Mouse (Mus musculus) gastrocnemius, adult 18-20 months (tissue): ENCODE measurements around the gene Dgat2l6. TPM values are rescaled to one million over a fixed set of nuclear protein-coding genes. Genes with fewer than 3 reads are reported as not detected.

Experiments
- DNase-seq: peaks from one replicate; pipeline ENCODE4 v3.0.0; 2021; ENCODE audit warnings: low spot score
- long read RNA-seq, 2 experiments: library from polyadenylated mRNA; stranded (forward); transcript quantifications; one replicate each; pipeline ENCODE4 v2.0.0; 2021
- total RNA-seq, 2 experiments: library from RNA; stranded (reverse); gene quantifications; 2 replicates each; pipeline ENCODE4 v1.2.3; 2021

Dgat2l6 gene
- total RNA-seq, result under 1 TPM; 0.30 to 0.62 TPM
- long read RNA-seq, experiment 1, result 0 reads
- long read RNA-seq, experiment 2, result 0 reads

- DNase-seq, result no peak
These were observed at the start of gene Dgat2l6 for GRCm38 (mm10) chrX:100524471-100524870. Dgat2l6 (plus strand) TSS chrX:100524838.

DNA sequence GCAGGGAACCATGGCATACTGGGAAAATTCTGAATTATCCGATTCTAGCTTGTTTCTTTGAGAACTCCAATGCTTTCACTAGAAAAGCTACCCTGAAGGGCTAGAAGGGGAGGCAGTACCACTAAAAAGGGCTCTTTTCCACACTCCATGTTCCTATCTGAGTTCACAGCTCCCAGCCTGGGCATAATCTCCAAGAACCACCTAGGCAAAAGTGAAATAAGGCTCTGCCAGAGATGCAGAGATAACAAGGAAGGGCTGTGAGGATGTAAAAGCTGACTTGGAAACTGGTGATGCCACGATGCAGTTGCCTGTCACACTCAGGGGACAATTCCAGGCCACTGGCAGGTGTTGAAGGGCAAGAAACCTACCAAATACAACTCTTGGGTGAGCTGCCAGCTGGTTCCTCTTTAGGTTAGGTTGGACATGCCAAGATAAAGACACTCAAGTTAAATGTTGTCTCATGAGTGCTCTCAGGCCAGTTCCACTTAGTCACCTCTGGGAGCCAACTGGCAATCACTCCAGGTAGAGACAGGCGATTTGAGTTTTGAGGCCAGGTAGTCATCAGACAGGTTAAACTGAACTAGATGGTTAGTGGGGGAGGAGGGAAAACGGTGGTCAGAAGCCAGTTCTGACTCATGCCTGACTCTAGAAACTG, 48.9 kb upstream of the Dgat2l6 start:
- DNase-seq, result no peak

GRCm38 (mm10) chrX:100480317-100480716, 44.3 kb upstream of the Dgat2l6 start:
- peak; percentile 67 for DNase-seq

GRCm38 (mm10) chrX:100493500-100494067, 31.1 kb upstream of the Dgat2l6 start:
- no peak for DNase-seq

GRCm38 (mm10) chrX:100494068-100494978, 30.3 kb upstream of the Dgat2l6 start, which contains the start of gene Igbp1:
Igbp1 (plus strand) TSS chrX:100494291.
- DNase-seq, result peak; percentile 86

- no peak for DNase-seq
These were observed 20.3 kb upstream of the Dgat2l6 start for GRCm38 (mm10) chrX:100504175-100504851.

DNA sequence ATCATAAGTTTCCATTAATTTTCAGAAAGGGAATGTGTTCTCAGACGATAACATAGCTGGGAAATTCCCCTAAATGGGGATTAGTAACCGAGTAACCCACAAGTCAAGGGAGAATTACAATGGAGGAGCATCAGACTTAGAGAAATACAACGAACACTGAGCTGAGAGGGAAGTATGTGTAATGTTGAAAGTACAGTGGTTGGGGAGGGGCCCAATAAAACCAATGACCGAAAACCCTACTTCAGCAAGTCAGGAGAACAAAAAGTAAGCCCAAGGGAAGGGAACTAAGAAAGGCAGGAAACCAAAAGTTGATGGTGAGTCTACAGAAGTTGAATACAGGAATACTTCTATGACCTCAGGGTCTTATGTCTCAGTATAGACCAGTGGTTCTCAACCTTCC, 16.5 kb upstream of the Dgat2l6 start:
- DNase-seq, result no peak

- no peak for DNase-seq
These were observed 14.7 kb upstream of the Dgat2l6 start for GRCm38 (mm10) chrX:100509921-100510320.

- DNase-seq, result no peak
These were observed 8.0 kb upstream of the Dgat2l6 start for GRCm38 (mm10) chrX:100516683-100517082.

GRCm38 (mm10) chrX:100517626-100518025, 7.0 kb upstream of the Dgat2l6 start:
- DNase-seq, result no peak

DNA sequence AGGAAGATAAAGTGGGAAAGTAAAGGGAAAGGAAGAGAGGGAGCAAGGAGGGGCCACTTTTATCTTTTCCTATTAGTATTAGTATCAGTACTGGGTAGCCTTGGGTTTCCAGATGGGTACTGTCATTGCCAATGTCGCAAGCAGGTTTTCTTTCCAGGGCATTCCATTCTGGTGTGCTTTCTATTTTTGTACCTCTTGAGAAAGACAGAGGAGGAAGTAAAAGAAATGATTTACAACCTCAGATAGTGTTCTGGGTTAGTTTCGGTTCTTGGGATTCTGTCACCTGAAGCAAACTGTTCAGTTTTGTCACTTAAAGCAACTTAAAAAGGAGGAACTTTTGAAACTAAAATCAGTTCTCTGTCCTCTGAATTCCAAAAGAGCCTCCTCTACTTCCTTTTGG, 6.1 kb upstream of the Dgat2l6 start:
- no peak for DNase-seq

GRCm38 (mm10) chrX:100556026-100556425, 31.4 kb downstream of the Dgat2l6 start:
- DNase-seq, result no peak

GRCm38 (mm10) chrX:100565696-100566095, 41.1 kb downstream of the Dgat2l6 start:
- DNase-seq, result no peak

- DNase-seq, result no peak
These were observed 47.3 kb downstream of the Dgat2l6 start, which contains the start of gene Awat1 for GRCm38 (mm10) chrX:100571951-100572350. Awat1 (plus strand) TSS chrX:100572251.

DNA sequence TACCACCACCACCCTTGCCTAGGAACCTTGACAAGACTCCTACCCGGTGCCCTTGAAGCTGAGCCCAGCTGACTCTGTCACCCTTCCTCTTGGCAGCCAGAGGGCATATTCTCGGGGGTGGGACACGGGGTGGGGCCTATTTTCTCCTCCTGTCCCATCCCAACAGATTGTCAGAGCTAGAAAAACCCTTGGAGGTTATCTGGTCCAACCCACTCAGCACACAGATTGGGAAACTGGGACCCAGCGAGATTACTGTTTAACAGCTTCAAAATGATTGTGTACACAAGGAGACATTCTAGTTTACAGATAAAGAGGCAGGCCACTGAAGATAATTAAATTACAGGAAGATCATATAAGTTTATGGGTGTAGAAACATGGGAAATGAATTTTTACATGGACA, 70.2 kb downstream of the Dgat2l6 start, which contains the start of gene P2ry4:
Gene P2ry4 (minus strand): TSS at position 79 of the 400 bp plus-strand sequence.
- DNase-seq, result no peak

Other genes with a start within 250 kb of the Dgat2l6 start
- gene Otud6a, start 95.8 kb upstream of the Dgat2l6 start, total RNA-seq, result not detected
- gene Awat2, start 82.1 kb upstream of the Dgat2l6 start, total RNA-seq, result under 1 TPM; 0.14 to 0.24 TPM
- gene Igbp1, start 30.5 kb upstream of the Dgat2l6 start, total RNA-seq, result 10 to 100 TPM; 34.2 to 40.6 TPM
- gene Awat1, start 47.4 kb downstream of the Dgat2l6 start, total RNA-seq, result not detected
- under 1 TPM in 1 of 2 experiments, not detected in 1; 0.05 TPM for gene P2ry4, start 70.0 kb downstream of the Dgat2l6 start, total RNA-seq
- not detected for gene Arr3, start 80.7 kb downstream of the Dgat2l6 start, total RNA-seq
- under 1 TPM in 1 of 2 experiments, not detected in 1; 0.12 TPM for gene Kif4, start 100.9 kb downstream of the Dgat2l6 start, total RNA-seq
- 10 to 100 TPM; 10.8 to 11.4 TPM for gene Pdzd11, start 101.7 kb downstream of the Dgat2l6 start, total RNA-seq
- gene Gdpd2, start 205.0 kb downstream of the Dgat2l6 start, total RNA-seq, result not detected
- 1 to 10 TPM; 1.1 to 1.9 TPM for gene Dlg3, start 242.9 kb downstream of the Dgat2l6 start, total RNA-seq